Mouse (Mus musculus) intestine, embryonic 15.5 days (tissue): Measurements from ENCODE around the gene Rxrg. TPM values are rescaled to one million over a fixed set of nuclear protein-coding genes. Genes with fewer than 3 reads are reported as not detected.

Experiments used
- ATAC-seq: fragments of 200-750 bp; cut with Nextera tagmentation; 2 replicates; pipeline ENCODE4 v1.8.0; 2017; ENCODE audit warnings: moderate TSS enrichment, moderate library complexity
- H3K27ac ChIP-seq: fragments of 300-500 bp; sonication (generic); 2 replicates; pipeline ENCODE4 v1.5.1; 2015; ENCODE audit warnings: mild to moderate bottlenecking, inconsistent platforms
- H3K27me3 ChIP-seq: fragments of 300-500 bp; sonication (generic); replicated peaks from 2 replicates; pipeline ENCODE4 v1.6.1; 2015; ENCODE audit warnings: inconsistent platforms
- H3K36me3 ChIP-seq: fragments of 300-500 bp; sonication (generic); 2 replicates; pipeline ENCODE4 v1.6.1; 2015; ENCODE audit warnings: inconsistent platforms
- H3K4me1 ChIP-seq: fragments of 300-500 bp; sonication (generic); replicated peaks from 2 replicates; pipeline ENCODE4 v1.6.1; 2015; ENCODE audit warnings: inconsistent platforms
- H3K4me2 ChIP-seq: fragments of 300-500 bp; sonication (generic); replicated peaks from 2 replicates; pipeline ENCODE4 v1.6.1; 2015; ENCODE audit warnings: mild to moderate bottlenecking, inconsistent platforms
- H3K4me3 ChIP-seq: fragments of 300-500 bp; sonication (generic); replicated peaks from 2 replicates; pipeline ENCODE4 v1.5.1; 2015; ENCODE audit warnings: inconsistent platforms
- H3K9ac ChIP-seq: fragments of 300-500 bp; sonication (generic); 2 replicates; pipeline ENCODE4 v1.6.1; 2015; ENCODE audit warnings: inconsistent platforms
- H3K9me3 ChIP-seq: fragments of 300-500 bp; sonication (generic); 2 replicates; pipeline ENCODE4 v1.6.1; 2016; ENCODE audit warnings: inconsistent platforms
- WGBS: fragments of 180-500 bp; shearing (Covaris S2); methylation state at CpG from one replicate; pipeline ENCODE4 v1.1.7; 2015; 5-methylcytosine and 5-hydroxymethylcytosine counted together
- polyA plus RNA-seq: library from polyadenylated mRNA; unstranded; fragments of >200 nt; fragmentation: Nextera tagmentation; extraction: Ambion mirVana; gene quantifications from 2 replicates; pipeline ENCODE4 v1.2.1, GENCODE M21; 2015

Rxrg gene
- polyA plus RNA-seq: 1.4 and 2.2 TPM in 2 replicates

DNA sequence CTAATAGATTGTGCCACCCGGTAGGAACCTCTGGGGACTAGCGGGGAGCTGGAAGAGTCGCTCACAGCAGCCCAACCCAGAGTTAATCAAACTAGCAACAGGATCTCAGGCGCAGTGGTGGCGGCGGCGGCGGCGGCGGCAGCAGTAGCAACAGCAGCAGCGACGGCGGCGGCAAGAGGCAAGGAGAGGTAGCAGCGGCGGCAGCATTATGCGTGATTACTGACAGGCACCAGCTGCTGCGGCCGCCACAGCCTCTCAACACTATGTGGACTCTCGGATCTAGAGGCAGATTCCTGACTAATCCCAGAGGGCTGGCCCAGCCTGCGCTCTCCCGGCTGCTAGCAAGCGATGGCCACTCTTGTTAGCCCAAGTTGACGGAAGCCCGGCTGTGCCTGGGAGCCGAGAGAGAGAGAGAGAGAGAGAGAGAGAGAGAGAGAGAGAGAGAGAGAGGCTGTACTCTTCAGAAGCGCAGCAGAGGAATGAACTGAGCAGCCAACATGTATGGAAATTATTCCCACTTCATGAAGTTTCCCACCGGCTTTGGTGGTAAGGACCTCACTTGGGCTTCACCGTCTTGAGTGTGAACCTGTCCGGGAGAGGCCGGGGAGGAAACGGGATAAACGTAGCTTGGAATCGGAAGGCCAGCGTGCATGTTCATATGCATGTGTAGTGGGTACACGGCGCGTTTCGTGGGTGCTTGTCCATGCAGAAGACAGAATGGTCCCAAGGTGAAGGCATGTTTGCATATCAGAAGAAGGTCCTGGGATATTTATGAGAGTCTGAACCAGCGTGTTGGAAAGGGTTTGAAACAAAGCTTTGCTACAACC, at the start of gene Rxrg:
Rxrg (plus strand) TSS at position 130 of the 827 bp plus-strand sequence.
- ATAC-seq: peak; percentile 89
- H3K9ac ChIP-seq: peak within 1 kb of the TSS; percentile 36
- H3K27ac ChIP-seq: no peak within 1 kb of the TSS
- H3K4me1 ChIP-seq: 0 out of 2 replicates have a peak, but pooled peaks cover 3% of the 10 kb centered on the region
- H3K36me3 ChIP-seq: no peaks in the 10 kb centered on the region
- H3K4me2 ChIP-seq: peak within 1 kb of the TSS; percentile 86
- peak within 1 kb of the TSS; percentile 38 for H3K4me3 ChIP-seq
- WGBS: 1% methylated on average over 40 of the region's 40 CpGs
- H3K9me3 ChIP-seq: no peaks in the 10 kb centered on the region
- peaks cover 7% of the 10 kb centered on the region; the same call in 1 of the 2 replicates for H3K27me3 ChIP-seq

DNA sequence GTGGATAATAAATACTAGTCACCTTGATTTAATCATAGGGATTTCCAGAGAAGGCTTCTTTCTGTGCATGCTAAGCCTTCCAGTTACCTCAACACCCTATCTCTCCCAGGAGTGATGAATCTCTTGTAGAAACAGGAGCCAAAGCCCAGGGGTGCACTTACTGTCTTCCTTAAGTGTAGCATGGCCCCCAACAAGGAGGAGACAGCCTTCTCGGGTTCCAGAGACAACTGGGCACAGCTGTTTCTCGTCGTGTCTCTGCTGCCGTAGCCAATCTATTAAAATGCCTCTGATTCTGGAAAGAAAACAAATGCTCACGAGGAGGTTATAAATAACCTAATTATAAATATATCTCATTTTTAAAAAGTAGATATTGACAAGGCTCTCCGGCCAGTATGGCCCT, 48.9 kb upstream of the Rxrg start:
- no peaks in the 10 kb centered on the region for H3K36me3 ChIP-seq
- no peaks in the 10 kb centered on the region for H3K9me3 ChIP-seq
- no peak overlapping the region for H3K9ac ChIP-seq
- no peak for ATAC-seq
- no peaks in the 10 kb centered on the region for H3K27me3 ChIP-seq
- 37% methylated on average over 6 of the region's 6 CpGs for WGBS
- H3K4me2 ChIP-seq: no peak overlapping the region
- no peak overlapping the region for H3K27ac ChIP-seq
- H3K4me1 ChIP-seq: 0 out of 2 replicates have a peak, but pooled peaks cover 6% of the 10 kb centered on the region
- H3K4me3 ChIP-seq: no peak overlapping the region

DNA sequence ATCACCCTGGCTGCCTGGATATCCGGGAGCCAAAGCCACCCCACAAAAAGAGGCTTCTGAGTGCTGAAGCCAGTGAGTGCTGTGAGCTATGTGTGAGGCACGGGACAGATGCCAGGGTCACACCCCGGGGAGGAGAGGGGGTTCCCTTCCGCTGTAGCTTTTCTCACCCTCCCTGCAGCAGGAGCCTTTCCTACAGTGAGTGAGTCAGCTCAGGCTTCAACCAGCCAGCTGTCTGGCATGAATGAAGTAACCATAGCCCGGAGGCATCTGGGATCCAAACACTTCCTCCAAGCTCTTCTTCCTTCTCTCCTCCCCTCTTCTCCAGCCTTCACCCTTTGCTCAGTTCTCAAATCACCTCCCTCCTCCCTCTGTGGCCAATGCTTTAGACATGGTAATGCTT, 46.6 kb upstream of the Rxrg start:
- 0 out of 2 replicates have a peak, but pooled peaks have one; percentile 45 for ATAC-seq
- H3K27me3 ChIP-seq: no peaks in the 10 kb centered on the region
- H3K36me3 ChIP-seq: no peaks in the 10 kb centered on the region
- WGBS: 17% methylated on average over 5 of the region's 5 CpGs
- no peak overlapping the region for H3K4me2 ChIP-seq
- H3K27ac ChIP-seq: no peak overlapping the region
- no peak overlapping the region for H3K9ac ChIP-seq
- no peak overlapping the region for H3K4me3 ChIP-seq
- H3K9me3 ChIP-seq: no peaks in the 10 kb centered on the region
- 0 out of 2 replicates have a peak, but pooled peaks cover 6% of the 10 kb centered on the region for H3K4me1 ChIP-seq

DNA sequence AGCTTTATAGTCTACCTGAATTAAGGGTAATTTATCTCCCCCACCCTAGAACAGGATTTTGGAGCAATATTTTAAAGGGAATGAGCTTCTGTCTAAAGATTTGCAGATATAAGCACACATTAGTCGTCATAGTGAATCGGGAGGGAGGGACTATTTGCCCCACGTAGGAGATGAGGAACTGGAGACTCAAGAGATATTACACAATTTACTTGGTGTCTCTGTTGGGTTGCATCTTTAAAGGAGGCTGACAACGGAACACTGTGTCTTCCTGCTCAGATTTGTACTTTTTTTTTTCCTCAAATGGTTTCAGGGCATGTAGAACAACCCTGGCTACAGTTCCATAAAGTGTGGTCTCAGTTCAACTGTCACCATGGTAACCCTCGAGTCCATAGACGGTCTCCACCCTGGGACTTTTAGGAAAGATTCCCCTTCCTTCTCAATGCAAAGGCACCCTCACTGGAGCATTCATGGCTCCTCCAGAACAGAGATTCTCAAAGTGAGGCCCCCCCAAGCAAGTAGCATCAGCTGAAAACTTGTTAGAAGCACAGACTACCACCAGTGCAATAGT, 44.1 kb upstream of the Rxrg start:
- no peak overlapping the region for H3K27ac ChIP-seq
- 0 out of 2 replicates have a peak, but pooled peaks cover 6% of the 10 kb centered on the region for H3K4me1 ChIP-seq
- no peak overlapping the region for H3K9ac ChIP-seq
- ATAC-seq: no peak
- 54% methylated on average over 6 of the region's 6 CpGs for WGBS
- no peak overlapping the region for H3K4me2 ChIP-seq
- H3K9me3 ChIP-seq: no peaks in the 10 kb centered on the region
- H3K27me3 ChIP-seq: no peaks in the 10 kb centered on the region
- H3K36me3 ChIP-seq: no peaks in the 10 kb centered on the region
- no peak overlapping the region for H3K4me3 ChIP-seq

DNA sequence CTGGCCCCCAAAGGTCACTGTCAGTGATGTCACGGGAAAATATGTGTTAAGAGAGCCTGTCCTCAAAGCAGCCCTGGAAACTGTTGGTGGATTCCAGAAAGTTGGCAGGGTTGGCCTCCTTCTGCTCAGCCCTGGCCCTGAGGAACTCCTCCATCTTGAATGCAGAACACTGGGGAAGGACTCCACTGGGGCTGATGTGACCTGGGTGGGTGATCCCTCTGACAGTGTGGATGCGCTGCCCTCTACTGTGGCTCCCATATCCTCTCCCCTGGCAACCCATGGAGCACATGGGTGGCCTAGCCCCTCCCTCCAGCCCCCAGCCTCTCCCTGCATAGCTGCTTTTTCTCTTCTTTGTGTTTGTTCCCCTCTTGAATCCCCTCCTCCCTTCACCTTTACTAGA, 31.6 kb upstream of the Rxrg start:
- Histone ChIP-seq H3K4me2 (no peak overlapping the region), H3K27me3 (no peaks in the 10 kb centered on the region), H3K27ac (no peak overlapping the region), H3K9me3 (no peaks in the 10 kb centered on the region), H3K4me3 (no peak overlapping the region), H3K36me3 (no peaks in the 10 kb centered on the region), H3K4me1 (no peaks in the 10 kb centered on the region), H3K9ac (no peak overlapping the region)
- ATAC-seq: no peak
- WGBS: 72% methylated on average over 2 of the region's 2 CpGs

DNA sequence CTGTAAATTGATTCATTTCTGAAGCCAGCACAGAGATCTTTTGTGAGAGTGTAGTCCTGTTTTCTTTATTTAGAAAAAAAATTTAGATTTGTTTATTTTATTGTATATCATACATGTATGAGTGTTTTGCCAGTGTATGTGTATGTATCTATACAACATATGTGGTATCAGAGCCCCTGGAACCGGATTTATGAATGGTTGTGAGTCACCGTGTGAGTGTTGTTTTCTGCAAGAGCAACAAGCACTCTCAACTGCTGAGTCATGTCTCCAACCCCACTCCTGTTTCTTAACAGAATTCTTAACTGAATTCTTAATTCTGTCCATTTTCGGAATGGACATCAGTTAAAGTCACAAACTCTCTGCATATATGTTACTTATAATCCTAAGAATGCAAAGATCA, 19.1 kb upstream of the Rxrg start:
- no peaks in the 10 kb centered on the region for H3K9me3 ChIP-seq
- no peaks in the 10 kb centered on the region for H3K27me3 ChIP-seq
- H3K4me3 ChIP-seq: no peak overlapping the region
- H3K4me2 ChIP-seq: no peak overlapping the region
- H3K27ac ChIP-seq: no peak overlapping the region
- 82% methylated on average over 3 of the region's 3 CpGs for WGBS
- ATAC-seq: no peak
- no peaks in the 10 kb centered on the region for H3K4me1 ChIP-seq
- no peaks in the 10 kb centered on the region for H3K36me3 ChIP-seq
- no peak overlapping the region for H3K9ac ChIP-seq

DNA sequence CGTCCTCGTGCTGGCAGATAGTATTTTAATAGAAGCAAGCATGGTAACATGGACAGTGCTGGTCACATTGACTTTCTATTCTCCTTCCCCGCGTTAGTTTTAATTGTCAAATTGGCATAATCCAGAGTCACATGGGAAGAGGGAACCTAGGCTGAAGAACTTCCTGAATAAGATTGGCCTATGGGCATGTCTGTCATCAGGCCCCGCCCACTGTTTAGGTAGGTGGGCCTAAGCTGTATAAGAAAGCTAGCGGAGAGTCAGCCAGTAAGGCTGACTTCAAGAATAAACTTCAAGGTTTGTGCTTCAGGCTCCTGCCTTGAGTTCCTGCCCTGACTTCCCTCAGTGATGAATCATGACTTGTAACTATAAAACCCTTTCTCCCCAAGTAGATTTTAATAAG, 15.0 kb upstream of the Rxrg start:
- Histone ChIP-seq H3K4me2 (no peak overlapping the region), H3K36me3 (no peaks in the 10 kb centered on the region), H3K9ac (no peak overlapping the region), H3K4me1 (no peaks in the 10 kb centered on the region), H3K27ac (no peak overlapping the region), H3K9me3 (no peaks in the 10 kb centered on the region), H3K27me3 (no peaks in the 10 kb centered on the region), H3K4me3 (no peak overlapping the region)
- 57% methylated on average over 6 of the region's 6 CpGs for WGBS
- no peak for ATAC-seq

DNA sequence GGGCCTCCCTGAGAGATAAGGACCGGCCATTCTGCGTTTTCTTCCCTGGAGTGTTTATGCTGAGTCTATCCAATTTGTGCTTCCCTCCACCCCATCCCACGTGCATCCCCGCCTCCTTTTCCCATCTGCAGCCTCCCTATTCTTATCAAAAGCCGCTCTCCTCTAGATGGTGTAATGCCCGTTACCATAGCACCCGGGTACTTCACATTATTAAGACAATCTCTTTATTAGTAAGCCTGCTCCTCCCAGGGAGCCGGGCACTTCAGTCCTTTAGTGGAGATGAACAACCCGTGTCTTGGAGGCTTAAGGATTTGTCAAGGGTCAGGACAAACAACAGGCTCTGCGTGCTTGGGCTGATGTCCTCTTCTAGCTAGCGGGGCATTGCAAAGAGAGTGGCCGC, 14.3 kb upstream of the Rxrg start:
- Histone ChIP-seq H3K4me1 (no peaks in the 10 kb centered on the region), H3K9ac (no peak overlapping the region), H3K9me3 (no peaks in the 10 kb centered on the region), H3K27ac (no peak overlapping the region), H3K4me3 (no peak overlapping the region), H3K36me3 (no peaks in the 10 kb centered on the region), H3K4me2 (no peak overlapping the region), H3K27me3 (no peaks in the 10 kb centered on the region)
- WGBS: 53% methylated on average over 12 of the region's 12 CpGs
- ATAC-seq: no peak

DNA sequence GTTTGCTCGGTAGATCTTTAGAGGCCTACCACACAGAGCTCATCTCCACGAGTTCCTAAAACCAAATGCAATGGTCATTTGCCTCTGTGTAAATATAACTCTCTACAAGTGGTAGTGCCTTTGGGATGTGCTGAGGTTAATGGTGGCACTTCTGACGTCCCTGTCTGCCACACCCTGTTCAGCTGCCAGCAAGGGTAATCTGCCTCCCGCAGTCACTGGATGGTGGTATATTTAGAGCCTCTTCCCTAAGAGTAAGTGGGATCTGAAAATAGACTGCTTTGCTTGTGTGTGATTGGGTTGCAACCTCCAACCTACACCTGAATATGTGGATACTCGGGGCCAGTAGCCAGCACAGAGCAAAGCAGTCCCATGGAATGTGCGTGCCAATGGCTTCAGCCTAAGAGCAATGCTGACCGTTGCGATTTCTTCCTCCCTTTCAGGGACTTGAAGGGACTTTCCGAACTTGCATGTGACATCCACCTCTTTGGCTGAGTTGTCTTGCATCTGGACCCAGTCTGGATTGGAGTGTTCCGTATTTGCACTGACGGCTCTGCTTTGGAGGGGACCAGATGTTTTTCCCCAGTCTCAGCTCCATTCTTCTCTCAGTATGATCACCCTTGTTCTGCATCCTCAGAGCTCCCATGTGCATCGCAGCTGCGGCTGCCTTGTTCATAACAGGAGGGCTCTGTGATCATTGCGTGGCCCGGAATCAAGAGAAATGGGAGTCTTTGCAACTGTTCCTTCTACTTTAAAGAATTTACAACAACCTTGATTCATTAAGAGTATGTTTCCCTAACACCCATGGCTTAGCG, 9.2 kb upstream of the Rxrg start:
- Histone ChIP-seq H3K4me1 (no peaks in the 10 kb centered on the region), H3K4me3 (no peak overlapping the region), H3K9me3 (no peaks in the 10 kb centered on the region), H3K4me2 (no peak overlapping the region), H3K36me3 (no peaks in the 10 kb centered on the region), H3K27me3 (no peaks in the 10 kb centered on the region), H3K27ac (no peak overlapping the region), H3K9ac (no peak overlapping the region)
- no peak for ATAC-seq
- 84% methylated on average over 16 of the region's 16 CpGs for WGBS

DNA sequence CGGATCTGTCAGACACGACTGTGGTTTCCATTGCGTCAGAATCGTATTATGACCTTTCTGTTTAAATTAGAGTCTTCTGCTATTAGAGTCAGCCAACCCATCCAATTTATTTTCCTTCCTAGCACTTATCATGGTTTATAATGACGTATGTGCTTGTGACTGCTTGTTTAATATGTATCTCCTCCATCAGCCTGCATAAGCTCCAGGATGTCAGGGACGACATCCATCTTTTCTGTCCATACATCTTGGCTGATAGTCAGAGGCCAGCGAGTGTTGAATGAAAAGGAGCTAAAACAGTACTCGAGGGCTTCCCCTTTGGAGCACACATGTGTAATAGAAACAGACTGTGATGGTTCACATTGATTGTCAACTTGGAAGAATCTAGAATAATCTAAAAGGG, 6.0 kb upstream of the Rxrg start:
- Histone ChIP-seq H3K4me1 (no peaks in the 10 kb centered on the region), H3K27me3 (0 out of 2 replicates have a peak, but pooled peaks cover 2% of the 10 kb centered on the region), H3K4me2 (no peak overlapping the region), H3K36me3 (no peaks in the 10 kb centered on the region), H3K9me3 (no peaks in the 10 kb centered on the region), H3K27ac (no peak overlapping the region), H3K4me3 (no peak overlapping the region), H3K9ac (no peak overlapping the region)
- no peak for ATAC-seq
- WGBS: 51% methylated on average over 8 of the region's 8 CpGs

DNA sequence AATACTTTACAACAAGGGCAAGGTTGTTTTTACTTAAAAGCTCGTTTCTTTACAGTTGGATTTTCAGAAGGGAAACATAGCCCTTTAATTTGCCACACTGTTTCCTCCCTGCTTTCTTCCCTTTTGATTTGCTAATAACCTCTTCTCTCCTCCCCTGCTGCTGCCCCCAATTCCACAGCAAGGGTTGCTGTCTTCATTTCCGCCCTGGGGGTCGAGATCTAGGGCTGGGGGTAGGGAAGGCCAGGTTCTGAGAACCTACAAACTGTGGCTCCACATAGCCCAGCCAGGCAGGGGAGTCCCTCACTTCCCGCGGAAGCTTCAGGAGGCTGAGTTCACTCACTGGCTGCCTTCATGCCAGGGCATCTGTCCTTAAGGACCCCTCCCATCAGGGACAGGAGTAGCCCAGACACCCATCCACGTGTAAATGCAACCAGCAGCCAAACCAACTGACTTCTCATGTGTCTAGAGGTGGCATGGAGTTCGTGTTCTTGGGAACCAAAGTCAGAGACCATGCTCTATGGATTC, 1.1 kb downstream of the Rxrg start:
- Histone ChIP-seq H3K36me3 (no peaks in the 10 kb centered on the region), H3K27ac (no peak overlapping the region), H3K4me2 (peak overlapping the region; percentile 86; the same call in 1 of the 2 replicates), H3K4me3 (no peak overlapping the region), H3K27me3 (peaks cover 7% of the 10 kb centered on the region; the same call in 1 of the 2 replicates), H3K4me1 (0 out of 2 replicates have a peak, but pooled peaks cover 3% of the 10 kb centered on the region), H3K9me3 (no peaks in the 10 kb centered on the region), H3K9ac (no peak overlapping the region)
- ATAC-seq: no peak
- 25% methylated on average over 7 of the region's 7 CpGs for WGBS

DNA sequence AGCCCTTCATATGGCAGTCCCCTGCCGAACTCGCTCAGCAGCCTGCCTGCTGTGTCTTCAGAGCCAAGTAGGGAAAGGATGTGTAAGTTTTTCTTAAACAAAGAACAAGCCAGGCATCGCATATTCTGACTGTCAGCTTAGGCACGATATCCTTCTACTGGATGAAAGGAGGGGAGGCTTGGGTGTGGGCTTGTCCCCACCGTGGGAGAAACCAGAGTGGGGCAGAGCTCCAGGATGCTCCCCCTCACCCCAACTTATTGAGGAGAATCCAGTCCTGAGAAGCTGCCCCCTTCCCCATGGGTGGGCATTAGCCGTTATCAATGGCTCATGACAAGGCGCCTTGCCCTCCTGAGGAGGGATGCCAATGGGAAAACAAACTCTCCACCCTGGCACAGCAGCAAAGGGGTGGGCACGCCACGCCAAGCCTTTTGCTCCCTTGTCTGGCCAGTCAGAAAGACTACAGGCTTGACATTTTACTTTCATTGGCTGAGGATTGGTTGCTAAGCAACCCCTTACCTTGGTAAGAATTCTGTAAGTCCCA, 10.1 kb downstream of the Rxrg start:
- no peak overlapping the region for H3K4me2 ChIP-seq
- no peaks in the 10 kb centered on the region for H3K9me3 ChIP-seq
- no peak overlapping the region for H3K9ac ChIP-seq
- no peak for ATAC-seq
- 50% methylated on average over 9 of the region's 9 CpGs for WGBS
- no peaks in the 10 kb centered on the region for H3K27me3 ChIP-seq
- H3K4me1 ChIP-seq: no peaks in the 10 kb centered on the region
- no peak overlapping the region for H3K4me3 ChIP-seq
- no peak overlapping the region for H3K27ac ChIP-seq
- no peaks in the 10 kb centered on the region for H3K36me3 ChIP-seq
